Mouse (Mus musculus) hindbrain, embryonic 12.5 days (tissue): ENCODE data around the gene Sdccag8. TPM values are rescaled to one million over a fixed set of nuclear protein-coding genes. Genes with fewer than 3 reads are reported as not detected.

ENCODE experiments used
- ATAC-seq: fragments of 200-750 bp; cut with Nextera tagmentation; 2 replicates; pipeline ENCODE4 v1.8.0; 2017; ENCODE audit warnings: moderate TSS enrichment; ENCODE audit not compliant: low FRiP score
- H3K27ac ChIP-seq: fragments of 300-500 bp; sonication (generic); 2 replicates; pipeline ENCODE4 v1.5.1; 2016; ENCODE audit warnings: mild to moderate bottlenecking
- H3K27me3 ChIP-seq: fragments of 300-500 bp; sonication (generic); 2 replicates; pipeline ENCODE4 v1.6.1; 2016; ENCODE audit warnings: mild to moderate bottlenecking
- H3K36me3 ChIP-seq: fragments of 300-500 bp; sonication (generic); 2 replicates; pipeline ENCODE4 v1.6.1; 2016; ENCODE audit warnings: mild to moderate bottlenecking
- H3K4me1 ChIP-seq: fragments of 300-500 bp; sonication (generic); 2 replicates; pipeline ENCODE4 v1.6.1; 2016
- H3K4me2 ChIP-seq: fragments of 300-500 bp; sonication (generic); replicated peaks from 2 replicates; pipeline ENCODE4 v1.6.1; 2016; ENCODE audit warnings: mild to moderate bottlenecking
- H3K4me3 ChIP-seq: fragments of 300-500 bp; sonication (generic); 2 replicates; pipeline ENCODE4 v1.5.1; 2016; ENCODE audit warnings: mild to moderate bottlenecking
- H3K9ac ChIP-seq: fragments of 300-500 bp; sonication (generic); 2 replicates; pipeline ENCODE4 v1.6.1; 2016; ENCODE audit warnings: mild to moderate bottlenecking, moderate library complexity
- H3K9me3 ChIP-seq: fragments of 300-500 bp; sonication (generic); replicated peaks from 2 replicates; pipeline ENCODE4 v1.6.1; 2016; ENCODE audit warnings: mild to moderate bottlenecking
- WGBS: fragments of 180-500 bp; shearing (Covaris S2); methylation state at CpG from one replicate; pipeline ENCODE4 v1.1.7; 2016; 5-methylcytosine and 5-hydroxymethylcytosine counted together
- polyA plus RNA-seq: library from polyadenylated mRNA; unstranded; fragments of >200 nt; fragmentation: Nextera tagmentation; extraction: Ambion mirVana; gene quantifications from 2 replicates; pipeline ENCODE4 v1.2.1, GENCODE M21; 2016

Gene Sdccag8
- polyA plus RNA-seq = 24.1 and 24.8 TPM in 2 replicates

- WGBS = under 1% methylated on average over 25 of the region's 25 CpGs
- ATAC-seq = peak; percentile 96
Observed at GRCm38 (mm10) chr1:176814591-176815062, at the start of gene Sdccag8. TSS of gene Sdccag8 (plus strand) at chr1:176814660.

GRCm38 (mm10) chr1:176774533-176774932 lies 39.9 kb upstream of the Sdccag8 start:
- Histone ChIP-seq H3K9ac (no peak overlapping the region), H3K9me3 (no peaks in the 10 kb centered on the region), H3K4me3 (no peak overlapping the region), H3K36me3 (peaks cover 33% of the 10 kb centered on the region), H3K4me1 (no peaks in the 10 kb centered on the region), H3K4me2 (no peak overlapping the region), H3K27ac (no peak overlapping the region), H3K27me3 (no peaks in the 10 kb centered on the region)
- ATAC-seq = no peak
- WGBS = 73% methylated on average over 4 of the region's 4 CpGs

More at GRCm38 (mm10) chr1:176814591-176815062, at the start of gene Sdccag8:
- peak within 1 kb of the TSS; percentile 76 for H3K4me2 ChIP-seq
- peak within 1 kb of the TSS; percentile 88 for H3K4me3 ChIP-seq
- H3K36me3 ChIP-seq = no peaks in the 10 kb centered on the region
- peak within 1 kb of the TSS; percentile 100 for H3K27ac ChIP-seq
- peaks cover 12% of the 10 kb centered on the region for H3K4me1 ChIP-seq
- peak within 1 kb of the TSS; percentile 98 for H3K9ac ChIP-seq
- no peaks in the 10 kb centered on the region for H3K27me3 ChIP-seq
- no peaks in the 10 kb centered on the region for H3K9me3 ChIP-seq

DNA sequence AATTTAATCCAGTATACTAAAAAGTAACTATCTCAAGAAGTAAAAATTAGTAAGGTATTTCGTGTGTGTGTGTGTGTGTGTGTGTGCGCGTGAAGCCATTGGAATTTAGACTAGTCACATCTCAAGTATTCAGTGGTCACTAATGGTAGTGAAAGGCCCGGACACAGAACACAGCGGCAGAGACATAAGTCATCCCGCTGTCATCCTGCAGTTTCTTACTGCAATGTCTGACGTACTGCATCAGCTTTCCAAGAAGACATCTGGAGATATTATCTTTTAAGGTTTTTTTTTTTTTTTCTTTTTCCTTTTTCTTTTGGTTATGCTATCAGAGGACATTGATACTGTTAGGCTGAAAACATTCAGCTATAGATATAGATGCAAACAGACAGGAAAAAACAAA lies 25.1 kb upstream of the Sdccag8 start:
- no peak overlapping the region for H3K9ac ChIP-seq
- no peaks in the 10 kb centered on the region for H3K4me1 ChIP-seq
- H3K36me3 ChIP-seq = peaks cover 28% of the 10 kb centered on the region
- 91% methylated on average over 7 of the region's 7 CpGs for WGBS
- no peak overlapping the region for H3K27ac ChIP-seq
- ATAC-seq = no peak
- H3K9me3 ChIP-seq = no peaks in the 10 kb centered on the region
- no peak overlapping the region for H3K4me3 ChIP-seq
- H3K4me2 ChIP-seq = no peak overlapping the region
- no peaks in the 10 kb centered on the region for H3K27me3 ChIP-seq

GRCm38 (mm10) chr1:176792175-176792574 lies 22.3 kb upstream of the Sdccag8 start:
- no peak for ATAC-seq
- WGBS = 92% methylated on average over 1 of the region's 1 CpGs
- Histone ChIP-seq H3K9ac (no peak overlapping the region), H3K4me3 (no peak overlapping the region), H3K27ac (no peak overlapping the region), H3K4me1 (peaks cover 4% of the 10 kb centered on the region; the same call in 1 of the 2 replicates), H3K27me3 (no peaks in the 10 kb centered on the region), H3K9me3 (no peaks in the 10 kb centered on the region), H3K36me3 (peaks cover 18% of the 10 kb centered on the region), H3K4me2 (no peak overlapping the region)

- no peak overlapping the region for H3K27ac ChIP-seq
- H3K27me3 ChIP-seq = no peaks in the 10 kb centered on the region
- no peaks in the 10 kb centered on the region for H3K9me3 ChIP-seq
- no peak overlapping the region for H3K4me3 ChIP-seq
- no peak overlapping the region for H3K4me2 ChIP-seq
- H3K9ac ChIP-seq = no peak overlapping the region
- H3K36me3 ChIP-seq = no peaks in the 10 kb centered on the region
- H3K4me1 ChIP-seq = peaks cover 12% of the 10 kb centered on the region
- ATAC-seq = no peak
Observed at GRCm38 (mm10) chr1:176798673-176799072, 15.8 kb upstream of the Sdccag8 start.

DNA sequence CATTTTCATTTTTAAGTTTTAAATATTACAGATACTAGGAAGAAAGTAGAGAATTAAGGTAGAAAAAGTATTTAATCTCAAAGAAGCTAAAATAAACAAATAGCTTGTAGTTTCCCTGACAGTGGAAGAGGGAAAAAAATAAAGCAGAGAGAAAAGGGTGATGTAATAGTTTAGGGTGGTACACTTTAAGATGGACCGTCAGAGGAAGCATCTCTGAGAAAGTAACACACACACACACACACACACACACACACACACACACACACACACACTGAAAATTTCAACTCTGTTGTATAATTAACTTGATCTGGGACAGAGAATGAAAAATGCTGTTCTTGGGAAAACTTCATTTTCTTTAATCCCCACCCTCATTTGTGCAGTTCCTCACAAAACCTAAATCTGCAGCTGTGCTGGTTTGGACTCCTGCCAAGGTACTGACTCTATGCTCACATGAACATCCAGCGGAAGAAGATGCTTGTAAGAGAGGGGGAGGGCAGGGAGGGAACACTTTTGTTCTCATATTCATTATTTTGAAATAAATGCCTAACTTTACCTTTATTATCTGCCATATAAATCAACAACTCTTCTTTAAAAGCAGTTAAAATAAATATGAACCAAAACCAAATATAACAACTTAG lies 13.6 kb upstream of the Sdccag8 start:
- Histone ChIP-seq H3K36me3 (no peaks in the 10 kb centered on the region), H3K4me3 (no peak overlapping the region), H3K27me3 (no peaks in the 10 kb centered on the region), H3K9ac (no peak overlapping the region), H3K9me3 (no peaks in the 10 kb centered on the region), H3K4me1 (peaks cover 12% of the 10 kb centered on the region), H3K27ac (no peak overlapping the region), H3K4me2 (no peak overlapping the region)
- WGBS = 41% methylated on average over 2 of the region's 2 CpGs
- ATAC-seq = peak; percentile 58; the same call in 1 of the 2 replicates

- Histone ChIP-seq H3K9me3 (no peaks in the 10 kb centered on the region), H3K4me1 (peaks cover 24% of the 10 kb centered on the region), H3K27me3 (no peaks in the 10 kb centered on the region), H3K4me3 (no peak overlapping the region), H3K4me2 (no peak overlapping the region), H3K27ac (no peak overlapping the region), H3K9ac (no peak overlapping the region), H3K36me3 (no peaks in the 10 kb centered on the region)
- ATAC-seq = no peak
Observed at GRCm38 (mm10) chr1:176810161-176810560, 4.3 kb upstream of the Sdccag8 start.

GRCm38 (mm10) chr1:176811892-176812291 lies 2.6 kb upstream of the Sdccag8 start:
- peak overlapping the region; percentile 100; the same call in 1 of the 2 replicates for H3K27ac ChIP-seq

DNA sequence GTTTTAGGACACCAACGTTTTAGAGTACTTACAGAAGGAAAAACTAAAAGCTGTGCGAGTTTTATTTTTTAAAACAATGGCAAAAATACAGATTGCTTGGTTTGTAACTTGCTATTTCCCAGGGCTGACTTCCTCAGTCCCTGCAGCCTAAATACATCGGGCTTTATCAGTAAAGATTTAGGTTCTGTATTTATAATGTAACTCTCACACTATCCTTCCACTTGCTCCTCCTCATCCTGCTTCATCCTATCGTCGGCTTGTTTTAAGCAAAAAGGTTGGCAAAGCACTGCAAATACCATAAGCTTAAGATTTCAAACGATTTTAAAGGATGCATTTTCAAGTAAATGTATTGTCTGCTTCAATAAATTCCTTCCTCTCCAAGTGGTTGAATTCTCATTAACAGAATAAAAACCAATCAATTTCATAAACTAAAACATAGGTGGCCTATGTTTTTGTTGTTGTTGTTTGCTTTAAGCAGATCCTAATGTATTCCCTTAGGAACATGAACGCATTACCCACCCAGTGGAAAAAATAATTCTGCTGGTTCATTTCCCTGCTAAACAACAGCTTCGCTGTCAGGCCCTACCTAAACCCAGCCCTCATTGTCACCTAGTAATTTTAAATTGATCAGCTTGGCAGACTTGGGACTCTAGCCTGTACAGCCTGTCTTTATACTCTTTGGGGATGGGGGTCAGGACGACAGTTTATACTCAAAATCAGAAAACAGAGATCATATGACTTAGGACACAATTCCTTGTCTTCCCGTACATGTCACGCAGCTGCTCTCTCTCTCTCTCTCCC lies 1.8 kb upstream of the Sdccag8 start:
- Histone ChIP-seq H3K9me3 (no peaks in the 10 kb centered on the region), H3K4me1 (peaks cover 21% of the 10 kb centered on the region), H3K36me3 (no peaks in the 10 kb centered on the region), H3K4me3 (peak overlapping the region; percentile 88), H3K9ac (peak overlapping the region; percentile 98), H3K27ac (peak overlapping the region; percentile 100), H3K27me3 (no peaks in the 10 kb centered on the region), H3K4me2 (peak overlapping the region; percentile 76)
- ATAC-seq = no peak
- 23% methylated on average over 11 of the region's 11 CpGs for WGBS

More at GRCm38 (mm10) chr1:176811892-176812291, 2.6 kb upstream of the Sdccag8 start:
- Histone ChIP-seq H3K4me2 (peak overlapping the region; percentile 76), H3K9ac (peak overlapping the region; percentile 98), H3K36me3 (no peaks in the 10 kb centered on the region), H3K27me3 (no peaks in the 10 kb centered on the region), H3K4me1 (peaks cover 22% of the 10 kb centered on the region), H3K4me3 (peak overlapping the region; percentile 88), H3K9me3 (no peaks in the 10 kb centered on the region)
- WGBS = 94% methylated on average over 3 of the region's 3 CpGs
- no peak for ATAC-seq

- Histone ChIP-seq H3K4me1 (peaks cover 21% of the 10 kb centered on the region), H3K36me3 (no peaks in the 10 kb centered on the region), H3K4me2 (peak overlapping the region; percentile 76), H3K4me3 (peak overlapping the region; percentile 88), H3K9ac (peak overlapping the region; percentile 98), H3K27ac (peak overlapping the region; percentile 100), H3K27me3 (no peaks in the 10 kb centered on the region), H3K9me3 (no peaks in the 10 kb centered on the region)
- peak; percentile 62 for ATAC-seq
- under 1% methylated on average over 50 of the region's 75 CpGs for WGBS
Observed at GRCm38 (mm10) chr1:176813292-176814035, 996 bp upstream of the Sdccag8 start.

GRCm38 (mm10) chr1:176814036-176814420 lies 432 bp upstream of the Sdccag8 start, which contains the start of gene Cep170:
TSS of gene Cep170 (minus strand) at chr1:176814067.
- Histone ChIP-seq H3K9me3 (no peaks in the 10 kb centered on the region), H3K36me3 (no peaks in the 10 kb centered on the region), H3K27ac (peak within 1 kb of the TSS; percentile 100), H3K4me2 (peak within 1 kb of the TSS; percentile 76), H3K27me3 (no peaks in the 10 kb centered on the region), H3K4me3 (peak within 1 kb of the TSS; percentile 88), H3K9ac (peak within 1 kb of the TSS; percentile 98), H3K4me1 (peaks cover 16% of the 10 kb centered on the region)
- peak; percentile 97 for ATAC-seq
- under 1% methylated on average over 27 of the region's 28 CpGs for WGBS

DNA sequence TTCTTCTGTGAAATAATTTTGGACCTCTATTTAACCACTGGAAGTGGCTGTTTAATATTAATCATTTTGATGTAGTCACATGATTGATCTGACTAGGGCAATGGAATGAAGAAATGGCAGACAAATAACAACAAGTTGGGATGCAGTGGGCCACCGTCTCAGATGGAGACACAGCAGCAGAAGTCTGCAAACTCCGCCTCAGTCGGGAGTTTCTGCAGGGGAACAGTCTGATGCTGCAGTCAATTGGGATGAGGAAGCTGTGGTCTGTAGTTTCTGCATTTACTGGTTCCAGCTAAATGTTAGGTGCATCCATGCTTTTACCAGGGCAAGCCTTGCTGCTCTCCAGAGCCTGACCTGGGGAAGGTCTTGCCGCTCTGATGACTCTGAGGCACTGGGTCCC lies 2.3 kb downstream of the Sdccag8 start:
- no peak overlapping the region for H3K9ac ChIP-seq
- H3K4me1 ChIP-seq = peaks cover 7% of the 10 kb centered on the region; the same call in 1 of the 2 replicates
- H3K36me3 ChIP-seq = no peaks in the 10 kb centered on the region
- ATAC-seq = no peak
- 84% methylated on average over 4 of the region's 4 CpGs for WGBS
- H3K9me3 ChIP-seq = no peaks in the 10 kb centered on the region
- H3K27me3 ChIP-seq = no peaks in the 10 kb centered on the region
- no peak overlapping the region for H3K4me2 ChIP-seq
- no peak overlapping the region for H3K27ac ChIP-seq
- H3K4me3 ChIP-seq = no peak overlapping the region
